Mouse (Mus musculus) thymus, postnatal 10 days (tissue): ENCODE data around the gene Rhbdl3.

Source experiments
- DNase-seq, 2 experiments: peaks; one replicate each; pipeline ENCODE4 v3.0.0; 2021; ENCODE audit warnings: low spot score in 2 of 2

The Rhbdl3 gene

GRCm38 (mm10) chr11:80300551-80301315 lies at the start of gene Rhbdl3:
Gene Rhbdl3 (plus strand): TSS chr11:80300912.
- peak; percentile 14 to 40 for DNase-seq

DNA sequence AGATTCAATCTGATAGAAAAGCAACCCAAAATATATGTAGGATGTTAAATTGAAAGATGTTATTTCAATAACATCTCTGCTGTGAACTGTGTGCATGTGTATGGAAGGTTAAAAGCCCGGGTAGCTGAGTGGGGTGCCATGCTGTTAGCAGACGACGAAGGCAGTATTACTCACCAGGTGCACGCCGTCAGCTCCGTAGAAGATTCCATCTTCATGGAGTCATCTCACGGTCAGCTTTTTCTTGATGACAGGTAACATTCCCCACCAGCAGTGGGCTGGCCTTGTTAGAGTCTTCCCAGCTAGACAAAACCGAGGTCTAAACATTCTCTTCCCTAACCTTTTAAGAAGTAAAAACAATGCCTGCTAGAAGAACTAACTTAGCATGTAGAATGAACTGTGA lies 36.6 kb upstream of the Rhbdl3 start:
- no peak for DNase-seq

- DNase-seq = no peak
Observed at GRCm38 (mm10) chr11:80271096-80271495, 29.6 kb upstream of the Rhbdl3 start.

DNA sequence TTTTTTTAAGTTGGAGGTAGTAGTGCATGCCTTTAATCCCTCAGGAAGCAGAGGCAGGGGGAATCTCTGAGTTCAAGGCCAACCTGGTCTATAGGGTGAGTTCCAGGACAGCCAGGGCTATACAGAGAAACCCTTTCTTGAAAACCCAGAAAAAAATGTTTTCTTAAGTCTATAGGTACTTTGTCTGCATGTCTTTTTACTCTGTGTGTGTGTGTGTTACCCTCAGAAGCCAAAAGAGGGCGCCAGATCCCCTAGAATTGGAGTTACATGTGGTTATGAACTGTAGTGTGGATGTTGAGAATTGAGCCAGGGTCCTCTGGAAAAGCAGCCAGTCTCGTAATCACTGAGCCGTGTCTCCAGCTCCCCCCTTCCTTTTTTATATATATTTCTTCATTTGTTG lies 25.7 kb upstream of the Rhbdl3 start:
- no peak for DNase-seq

DNA sequence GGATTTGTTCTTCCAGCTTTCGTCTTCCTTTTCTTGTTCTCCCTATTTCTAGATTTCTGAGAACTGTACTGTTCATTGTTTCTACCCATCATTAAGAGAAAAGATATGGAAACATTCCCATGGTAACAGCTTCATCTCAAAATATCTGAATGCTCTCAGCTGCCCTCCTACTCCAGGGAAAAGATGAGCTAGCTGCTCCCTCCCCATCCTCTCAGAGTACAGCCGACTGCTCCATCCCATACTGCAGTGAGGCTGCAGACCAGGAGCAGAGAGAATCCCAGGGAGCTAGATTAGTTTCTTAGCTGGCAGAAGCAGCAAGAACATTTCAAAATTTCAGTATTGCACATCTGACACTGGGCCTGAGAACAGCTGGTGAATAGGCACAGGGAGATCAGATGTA lies 22.7 kb upstream of the Rhbdl3 start:
- DNase-seq = no peak

- DNase-seq = no peak
Observed at GRCm38 (mm10) chr11:80283786-80284185, 16.9 kb upstream of the Rhbdl3 start.

DNA sequence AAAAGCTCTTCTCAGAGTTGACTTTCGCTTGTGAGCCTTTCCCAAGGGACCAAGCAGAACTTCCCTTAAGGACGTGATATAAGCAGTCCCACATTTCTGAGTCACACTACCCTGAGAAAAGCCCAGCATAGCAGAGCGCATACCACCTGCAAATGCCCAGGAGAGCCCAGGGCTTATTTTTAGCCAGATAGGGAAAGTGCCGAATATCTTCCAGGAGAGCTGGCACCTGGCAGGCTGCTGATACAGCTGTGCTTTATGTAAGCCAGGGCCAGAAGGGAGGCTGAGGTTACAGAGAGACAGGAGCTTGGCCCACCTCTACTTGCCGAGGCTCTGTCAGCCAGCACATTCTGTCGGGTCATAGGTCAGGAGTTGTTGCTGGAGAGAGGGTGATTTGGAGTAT lies 16.1 kb upstream of the Rhbdl3 start:
- DNase-seq = no peak

GRCm38 (mm10) chr11:80287150-80287549 lies 13.6 kb upstream of the Rhbdl3 start:
- DNase-seq = peak; percentile 25 to 74

- no peak for DNase-seq
Observed at GRCm38 (mm10) chr11:80289701-80290445, 10.8 kb upstream of the Rhbdl3 start.

DNA sequence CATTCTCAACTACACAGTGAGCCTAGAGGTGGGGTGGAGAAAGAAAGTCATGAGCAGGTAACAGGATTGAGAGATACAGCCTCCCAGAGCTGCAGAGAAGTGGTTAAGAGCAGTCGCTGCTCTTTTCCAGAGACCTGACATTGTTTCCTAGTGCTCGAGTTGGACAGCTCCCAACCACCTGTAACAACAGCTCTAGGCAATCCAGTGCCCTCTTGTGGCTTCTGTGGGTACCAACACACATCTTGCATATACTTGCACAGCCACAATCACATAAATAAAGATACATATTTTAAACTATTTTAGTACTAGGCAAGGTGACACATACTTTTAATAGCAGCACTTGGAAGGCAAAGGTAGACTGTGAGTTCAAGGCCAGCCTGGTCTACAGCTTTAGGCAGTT lies 9.7 kb upstream of the Rhbdl3 start:
- DNase-seq = no peak

DNA sequence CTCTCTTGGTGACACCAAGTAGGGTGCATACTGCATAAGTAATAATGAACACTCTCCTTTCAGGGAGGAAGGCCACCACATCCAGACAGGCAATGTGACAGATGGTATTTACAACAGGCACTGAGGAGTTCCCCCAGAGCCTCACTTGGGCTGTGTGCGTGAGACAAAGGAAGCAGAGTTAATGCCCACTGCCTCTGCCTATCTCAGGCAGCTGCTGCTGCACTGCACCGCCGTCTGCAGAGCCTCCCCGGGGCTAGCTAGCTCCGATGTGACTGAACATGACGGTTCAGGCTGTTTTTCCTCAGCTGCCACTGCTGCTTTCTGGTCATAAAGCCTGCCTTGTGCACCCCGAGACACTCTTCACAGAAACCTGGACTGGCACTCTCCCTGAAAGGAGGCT lies 8.2 kb upstream of the Rhbdl3 start:
- no peak for DNase-seq

DNA sequence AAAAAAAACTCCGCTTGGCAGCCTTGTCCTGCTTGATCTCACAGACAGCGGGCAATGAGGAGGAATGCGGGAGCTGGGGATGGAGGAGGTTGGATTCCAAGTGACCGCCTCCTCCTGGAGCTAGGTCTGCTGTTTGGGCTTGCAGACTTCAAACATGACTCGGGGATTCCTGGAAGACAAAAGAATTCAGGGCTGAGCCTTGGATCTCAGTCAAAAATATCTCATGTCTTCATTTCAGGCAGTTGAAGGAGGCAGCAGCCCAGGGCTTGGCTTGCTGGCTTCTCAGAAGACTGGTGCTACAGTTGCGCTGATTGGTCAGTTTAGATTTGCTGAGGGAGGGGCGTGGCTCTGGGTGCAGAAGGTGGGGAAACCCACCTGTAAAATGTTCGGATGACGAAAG lies 5.6 kb upstream of the Rhbdl3 start:
- DNase-seq = no peak

DNA sequence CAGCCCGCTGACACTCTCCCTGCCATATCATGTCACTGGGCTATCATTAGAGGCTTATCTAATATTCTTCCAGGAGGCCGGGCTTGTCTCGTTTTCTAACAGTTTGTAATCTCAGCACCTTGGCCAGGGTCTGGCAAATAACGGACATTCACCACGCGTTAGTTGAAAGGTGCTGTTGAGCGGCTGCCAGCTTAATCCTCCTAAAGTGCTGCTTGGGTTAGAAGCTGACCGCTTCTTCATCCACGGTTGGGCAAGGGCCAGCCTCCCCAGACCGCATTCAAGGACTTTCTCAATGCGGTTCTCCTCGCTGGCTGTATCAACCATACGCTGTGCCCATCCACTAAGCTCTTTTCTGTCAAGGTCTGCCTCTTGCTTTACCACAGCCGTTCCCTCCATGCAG lies 4.9 kb upstream of the Rhbdl3 start:
- no peak for DNase-seq

DNA sequence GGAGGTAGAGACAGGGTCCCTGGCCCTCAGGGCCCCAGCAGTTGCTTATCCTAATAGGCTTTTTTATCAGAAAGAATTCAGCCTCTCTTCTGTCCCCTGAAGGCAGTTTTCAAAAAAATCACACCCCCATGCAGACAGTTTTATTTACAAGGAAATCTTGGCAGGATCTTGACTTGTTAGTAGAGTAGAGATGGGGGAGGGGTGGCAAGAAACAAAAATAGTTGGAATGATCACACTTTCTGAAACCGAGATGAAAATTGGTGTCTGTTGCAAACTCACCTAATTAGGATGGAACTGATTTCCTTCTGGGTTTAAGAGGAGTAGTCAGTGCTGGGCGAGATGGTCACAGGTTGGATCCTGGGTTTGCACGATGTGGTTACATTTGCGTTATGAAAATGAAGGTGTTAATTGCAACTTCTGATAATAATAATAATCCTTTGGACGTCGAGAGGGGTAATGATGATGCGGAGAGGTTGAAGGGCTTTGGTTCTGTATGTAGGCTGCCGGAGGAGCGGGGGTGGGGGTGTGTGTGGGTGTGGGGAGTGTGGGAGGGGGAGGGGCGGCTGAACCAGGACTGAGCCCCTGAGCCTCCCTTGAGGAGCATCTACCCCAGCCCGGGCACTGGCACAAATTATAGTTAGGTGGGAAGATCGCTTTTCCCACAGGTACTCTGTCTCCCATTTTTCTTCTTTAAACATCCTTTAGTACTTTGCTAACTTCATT lies 1.0 kb upstream of the Rhbdl3 start:
- no peak for DNase-seq

GRCm38 (mm10) chr11:80301316-80302045 lies 769 bp downstream of the Rhbdl3 start:
- peak in 1 of 2 experiments; percentile 22 for DNase-seq

DNA sequence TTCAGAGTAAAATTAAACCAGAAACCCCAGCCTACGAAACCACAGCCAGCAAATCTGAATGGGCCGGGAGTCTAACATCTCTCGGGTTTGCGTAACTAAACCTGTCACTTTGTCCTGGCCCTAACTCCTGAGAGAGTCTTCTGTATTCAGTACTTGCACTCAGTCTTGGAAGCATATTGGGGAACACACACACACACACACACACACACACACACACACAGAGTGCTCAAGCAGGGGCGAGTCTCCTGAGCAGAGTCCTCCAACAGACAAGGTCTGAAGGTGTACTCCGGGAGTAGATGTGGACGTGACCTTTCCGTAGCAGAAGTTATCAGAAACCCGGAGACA lies 1.3 kb downstream of the Rhbdl3 start:
- no peak for DNase-seq

DNA sequence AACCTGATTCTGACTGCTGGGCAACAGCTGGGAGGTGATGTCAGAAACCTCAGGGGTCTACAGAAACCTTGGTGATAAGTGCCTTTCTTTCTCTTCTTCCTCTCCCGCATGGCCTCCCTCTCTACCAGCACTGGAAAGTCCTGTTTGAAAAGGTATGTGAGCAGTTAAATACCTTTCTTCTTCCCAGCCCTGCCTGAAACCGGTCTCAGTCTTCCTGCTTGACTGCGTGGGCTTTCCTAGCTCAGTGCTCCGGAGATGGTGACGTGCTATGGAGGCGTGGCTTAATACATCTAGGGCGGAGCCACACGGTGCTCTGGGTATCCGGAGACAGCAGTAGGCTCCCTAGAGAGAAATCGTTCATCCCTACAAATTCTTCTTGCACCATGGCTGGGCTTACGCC lies 1.8 kb downstream of the Rhbdl3 start:
- peak; percentile 49 to 56 for DNase-seq

DNA sequence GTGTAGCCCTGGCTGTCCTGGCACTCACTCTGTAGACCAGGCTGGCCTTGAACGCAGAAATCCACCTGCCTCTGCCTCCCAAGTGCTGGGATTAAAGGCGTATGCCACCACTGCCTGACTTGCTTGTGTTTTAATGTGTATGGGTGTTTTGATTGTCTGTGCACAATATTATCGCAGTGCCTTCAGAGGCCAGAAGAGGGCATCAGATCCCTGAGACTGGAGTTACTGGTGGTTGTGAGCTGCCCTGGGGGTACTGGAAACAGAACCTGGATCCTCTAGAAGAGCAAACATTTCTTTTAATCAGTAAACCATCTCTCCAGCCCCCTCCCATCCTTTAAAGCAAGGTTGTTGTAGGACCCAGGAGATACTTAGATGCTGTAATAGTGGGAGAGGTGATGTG lies 3.0 kb downstream of the Rhbdl3 start:
- DNase-seq = no peak

DNA sequence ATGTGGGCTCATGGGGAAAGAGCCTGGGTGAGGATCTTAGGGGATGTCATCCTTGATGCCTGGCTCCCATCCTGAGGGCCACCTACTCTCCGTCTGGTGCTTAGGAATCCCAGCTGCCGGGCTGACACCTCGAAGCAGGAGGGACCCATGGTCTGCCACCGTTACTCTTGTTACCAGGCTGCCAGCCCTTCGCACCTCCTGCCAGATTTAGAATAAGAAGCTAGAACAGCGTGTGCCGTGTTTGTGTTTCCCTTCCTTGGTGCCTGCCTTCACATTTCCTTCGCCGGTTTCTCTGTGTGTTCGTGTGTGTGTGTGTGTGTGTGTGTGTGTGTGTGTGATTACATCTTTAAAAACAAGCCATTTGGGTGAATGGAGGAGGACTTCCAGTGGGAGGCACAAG lies 4.1 kb downstream of the Rhbdl3 start:
- DNase-seq = no peak

DNA sequence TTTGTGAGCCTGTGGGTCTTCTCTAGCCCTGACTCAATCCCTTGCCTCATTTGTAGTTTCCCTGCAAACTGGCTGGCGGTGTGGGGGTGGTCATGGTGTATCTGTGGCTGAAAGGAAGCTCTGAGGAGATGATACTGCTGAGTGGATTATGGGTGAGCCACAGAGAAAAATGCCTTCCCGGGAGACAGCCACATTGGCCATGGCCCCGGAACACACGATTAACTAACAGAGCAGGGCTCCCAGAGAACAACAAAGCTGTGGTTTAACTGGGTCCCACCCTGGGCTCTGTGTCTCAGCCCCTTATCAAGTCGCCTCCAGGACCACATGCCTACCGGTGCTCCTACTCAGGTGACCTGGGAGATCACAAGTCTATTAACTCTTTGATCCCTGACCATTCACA lies 7.8 kb downstream of the Rhbdl3 start:
- DNase-seq = no peak

DNA sequence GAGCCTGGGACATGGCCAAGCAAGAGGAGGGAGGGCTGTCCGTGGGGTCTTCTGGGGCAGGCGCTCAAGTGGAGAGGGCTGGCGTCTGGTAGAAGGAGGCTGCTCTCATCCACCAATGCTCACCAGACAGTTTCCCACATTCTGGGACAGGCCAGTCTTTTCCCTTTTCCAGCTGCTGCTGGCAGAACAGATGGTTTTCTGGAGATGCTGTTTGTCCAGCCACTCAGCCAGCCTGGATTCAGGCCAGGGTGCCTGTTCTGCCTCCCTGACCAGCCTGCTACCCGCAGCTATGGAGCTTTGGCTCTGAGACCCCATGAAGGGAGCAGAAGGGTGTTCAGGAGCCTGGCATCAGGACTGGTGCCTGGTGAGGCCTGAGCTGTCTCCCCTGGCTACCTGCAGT lies 10.6 kb downstream of the Rhbdl3 start:
- DNase-seq = no peak

DNA sequence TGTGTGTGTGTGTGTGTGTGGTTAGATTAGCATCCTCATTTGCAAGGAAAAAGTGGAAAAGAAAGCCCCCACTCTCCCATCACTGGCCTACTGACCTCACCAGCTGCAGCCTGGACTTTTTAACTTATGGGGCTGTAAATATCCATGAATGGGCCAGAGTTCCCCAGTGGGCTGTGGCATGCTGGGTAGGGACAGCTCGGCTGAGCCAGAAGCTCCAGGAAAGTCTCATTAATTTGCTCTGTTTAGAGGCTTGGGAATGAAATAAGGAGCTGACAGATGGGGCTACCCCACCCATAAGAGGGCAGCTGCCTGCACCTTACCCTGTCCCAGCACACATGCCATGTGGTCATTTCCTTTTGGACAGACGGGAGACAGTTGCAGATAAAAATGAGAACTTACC lies 11.3 kb downstream of the Rhbdl3 start:
- no peak for DNase-seq
